Mouse (Mus musculus): Measurements from ENCODE around the gene Ndrg2. TPM values are rescaled to one million over a fixed set of nuclear protein-coding genes. Genes with fewer than 3 reads are reported as not detected.
A peak's percentile ranks its signal among the peaks of the same experiment; 100 is the strongest.
"Not testable (repeated sequence)": the region's sequence is repeated elsewhere in the genome, so short reads cannot be mapped to it uniquely, and the experiment has no call there.

The Ndrg2 gene
- total RNA-seq, 2 experiments from 2014 or later: 922 to 1,028 TPM

DNA sequence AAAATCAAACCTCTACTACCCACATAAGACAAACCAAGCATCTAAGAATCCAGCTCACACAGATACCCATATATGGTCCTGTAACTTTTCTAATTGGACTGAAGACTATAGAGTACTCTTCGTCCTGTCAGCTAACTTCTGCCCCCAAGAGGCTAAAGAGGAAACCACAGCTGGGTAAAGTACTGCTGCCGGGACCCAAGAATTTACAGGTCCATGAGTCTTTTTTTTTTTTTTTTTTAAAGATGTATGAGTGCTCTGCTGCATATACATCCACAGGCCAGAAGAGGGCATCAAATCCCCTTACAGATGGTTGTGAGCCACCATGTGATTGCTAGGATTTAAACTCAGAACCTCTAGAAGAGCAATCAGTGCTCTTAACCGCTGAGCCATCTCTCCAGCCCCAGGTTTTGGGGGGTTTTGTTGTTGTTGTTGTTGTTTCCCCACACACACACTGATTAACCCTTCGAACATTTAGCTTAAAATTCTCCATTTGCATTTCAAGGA is 30.4 kb downstream of the Ndrg2 start:
- DNase-seq (ENCODE audit: low spot score in 2 of 2): peak; percentile 14 to 74

- no peak for DNase-seq (ENCODE audit: low spot score in 2 of 2)
Observed at GRCm38 (mm10) chr14:51877517-51877916, 36.4 kb downstream of the Ndrg2 start.

- DNase-seq (ENCODE audit: low spot score in 2 of 2): no peak
Observed at GRCm38 (mm10) chr14:51871741-51872140, 42.2 kb downstream of the Ndrg2 start.

DNA sequence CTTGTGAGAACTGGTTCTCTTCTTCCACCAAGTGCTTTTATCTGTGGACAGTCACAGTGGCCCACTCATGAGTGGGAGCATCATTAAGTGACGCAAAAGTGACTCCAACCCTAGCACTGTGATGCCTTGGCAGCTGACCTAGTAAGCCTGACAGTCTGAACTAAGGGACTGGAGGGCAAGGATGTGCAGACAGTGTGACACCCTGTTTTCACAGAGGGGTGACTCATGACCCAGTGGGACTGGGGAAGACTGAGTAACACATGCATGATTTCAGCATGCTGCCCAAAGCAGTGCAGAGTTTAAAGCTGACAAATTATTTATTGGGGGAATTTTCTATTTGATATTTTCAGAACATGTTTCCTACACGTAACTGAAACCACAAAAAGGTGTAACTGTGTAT is 43.2 kb downstream of the Ndrg2 start:
- DNase-seq (ENCODE audit: low spot score in 2 of 2): no peak

DNA sequence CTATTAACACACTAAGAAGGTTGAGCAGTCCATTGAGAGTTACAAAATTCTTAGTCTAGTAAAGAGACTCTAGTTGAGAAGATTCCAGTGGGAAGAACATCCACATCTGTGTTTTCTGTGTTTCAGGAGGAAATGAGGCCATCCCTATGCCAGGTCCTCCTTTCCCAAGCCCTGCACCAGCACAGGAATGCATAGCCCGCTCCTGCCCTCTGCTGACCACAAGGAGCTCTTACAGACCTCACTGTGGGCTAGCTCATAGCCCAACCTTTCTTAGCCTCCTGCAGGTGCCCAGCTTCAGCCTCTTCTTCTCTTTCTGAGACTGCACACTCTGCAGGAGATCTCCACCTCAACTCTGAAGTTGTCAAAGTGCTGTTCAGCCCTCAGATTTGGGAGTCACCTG is 50.4 kb downstream of the Ndrg2 start:
- not testable (repeated sequence) for DNase-seq (ENCODE audit: low spot score in 2 of 2)

- not testable (repeated sequence) for DNase-seq (ENCODE audit: low spot score in 2 of 2)
Observed at GRCm38 (mm10) chr14:51855280-51855679, 58.7 kb downstream of the Ndrg2 start.

Other genes with a start within 250 kb of the Ndrg2 start
- gene Gm17079, start 218.7 kb downstream of the Ndrg2 start, total RNA-seq (2021): not detected
- not detected for gene Gm5800, start 197.0 kb downstream of the Ndrg2 start, total RNA-seq (2021)
- not detected for gene Ang4, start 140.6 kb downstream of the Ndrg2 start, total RNA-seq (2021)
- gene AY358078, start 114.1 kb downstream of the Ndrg2 start, total RNA-seq (2021): not detected
- not detected for gene Ear6, start 60.5 kb downstream of the Ndrg2 start, total RNA-seq (2021)
- 10 to 100 TPM; 29.0 to 43.2 TPM for gene Mettl17, start 29.3 kb downstream of the Ndrg2 start, total RNA-seq (2021)
- 1 to 10 TPM; 6.7 to 8.0 TPM for gene Slc39a2, start 21.3 kb downstream of the Ndrg2 start, total RNA-seq (2021)
- not detected for gene Tppp2, start 4.3 kb upstream of the Ndrg2 start, total RNA-seq (2021)
- gene Rnase13, start 8.6 kb upstream of the Ndrg2 start, total RNA-seq (2021): not detected
- 10 to 100 TPM; 25.8 to 30.0 TPM for gene Arhgef40, start 70.6 kb upstream of the Ndrg2 start, total RNA-seq (2021)
- gene Tmem253, start 101.5 kb upstream of the Ndrg2 start, total RNA-seq (2021): under 1 TPM; 0.63 to 0.92 TPM
- gene Zfp219, start 106.6 kb upstream of the Ndrg2 start, total RNA-seq (2021): 10 to 100 TPM; 42.3 to 44.2 TPM
- not detected for gene Olfr221, start 128.3 kb upstream of the Ndrg2 start, total RNA-seq (2021)
- 100 to 1,000 TPM; 255 to 280 TPM for gene Hnrnpc, start 189.9 kb upstream of the Ndrg2 start, total RNA-seq (2021)
- gene Rpgrip1, start 196.5 kb upstream of the Ndrg2 start, total RNA-seq (2021): 1 to 10 TPM; 1.2 to 1.9 TPM

Data from layer of hippocampus, adult 18-20 months (tissue).